Comparison of ENCODE assay signal across 11 mouse cellular contexts in the genomic region with DNA sequence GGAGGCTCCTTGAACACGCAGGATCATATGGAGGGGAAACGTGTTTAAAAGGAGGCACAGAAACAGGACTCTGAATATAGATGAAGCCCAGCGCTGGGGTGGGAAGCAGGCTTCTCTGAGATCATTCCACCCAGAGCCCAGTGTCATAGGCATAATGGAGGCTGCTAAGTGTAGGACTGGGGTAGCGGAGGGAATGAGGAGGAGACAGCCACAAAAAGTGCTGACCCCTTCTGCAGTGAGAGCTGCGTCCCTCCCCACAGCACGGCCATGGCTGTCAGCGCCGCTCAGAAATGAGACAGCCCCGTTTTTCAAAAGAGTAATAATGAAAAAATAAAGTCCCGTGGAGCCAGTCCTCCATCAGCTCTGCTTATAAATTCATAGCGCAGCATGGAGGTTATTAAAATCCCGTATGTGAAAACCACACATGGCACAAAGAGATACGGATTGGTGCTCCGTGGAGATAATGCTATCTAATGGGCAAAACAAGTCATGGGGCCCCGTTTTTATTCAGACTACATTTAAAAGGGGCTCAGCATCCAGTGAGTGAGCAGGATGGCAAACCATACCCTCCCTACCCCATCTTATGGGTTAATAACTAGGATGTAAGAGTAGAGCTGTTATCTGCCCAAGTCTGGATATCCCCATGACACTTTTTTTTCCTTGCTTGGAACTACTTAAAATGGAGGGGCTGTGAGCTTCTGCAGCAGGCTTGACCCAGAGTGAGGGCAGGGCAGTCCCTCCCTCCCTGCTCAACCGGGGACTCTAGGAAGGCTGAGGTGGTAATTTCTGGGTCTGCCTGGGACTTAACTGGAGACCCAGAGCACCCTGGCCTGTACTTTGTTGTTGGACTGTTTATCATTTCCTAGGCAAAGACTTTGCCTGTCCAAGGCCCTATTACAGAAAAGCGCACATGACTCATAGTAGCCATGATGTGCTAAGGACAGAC.
DNase-seq lines count a peak whose midpoint lies in the region; ATAC-seq and TF ChIP-seq lines count a peak whose summit lies in the region.
"Had no signal": no experiment of that assay in that cellular context is flagged by ENCODE, and none has a peak within 500 bp of the region (broad histone marks: within the 10 kb centered on the region; RNA-seq: fewer than 3 reads in every experiment).

No protein-coding gene starts in this region.

- DNase-seq in MEL-GATA-1-ER (ENCODE audit: extremely low read depth, low read depth), result peak; percentile 26
- peak; percentile 33 for DNase-seq in c-Kit-positive CD71-positive TER-119-negative erythroid progenitor cells, embryonic 14.5 days (ENCODE audit: low read depth)
- no peak for DNase-seq in heart, embryonic 10.5 days (ENCODE audit: low spot score)
- no peak for DNase-seq in left cerebral cortex, adult 2 months (ENCODE audit: extremely low spot score in 1 of 2, low spot score in 2 of 2)
- DNase-seq in cerebellum, adult 9-10 months, result no peak
- DNase-seq: cerebellum, postnatal 10 days; kidney, postnatal 14 days had no signal

- 53% methylated on average over 17 of the region's 17 CpGs for WGBS in hindbrain, embryonic 15.5 days
- WGBS in midbrain, embryonic 13.5 days, result 57% methylated on average over 17 of the region's 17 CpGs
- 79% methylated on average over 17 of the region's 17 CpGs for WGBS in heart, embryonic 10.5 days

- peak overlapping the region; percentile 25 for H3K4me2 ChIP-seq in hindbrain, embryonic 15.5 days
- H3K4me2 ChIP-seq in midbrain, embryonic 13.5 days (replicated peaks), result 0 out of 2 replicates have a peak overlapping the region, but pooled peaks have one; percentile 2

- H3K36me3 ChIP-seq in hindbrain, embryonic 15.5 days, result no peaks in the 10 kb centered on the region
- H3K36me3 ChIP-seq in midbrain, embryonic 13.5 days, result no peaks in the 10 kb centered on the region
- no peaks in the 10 kb centered on the region for H3K36me3 ChIP-seq in heart, embryonic 10.5 days
- H3K36me3 ChIP-seq: limb, embryonic 10.5 days had no signal

- no peaks in the 10 kb centered on the region for H3K9me3 ChIP-seq in hindbrain, embryonic 15.5 days
- H3K9me3 ChIP-seq in midbrain, embryonic 13.5 days, result no peaks in the 10 kb centered on the region
- H3K9me3 ChIP-seq in heart, embryonic 10.5 days, result no peaks in the 10 kb centered on the region
- H3K9me3 ChIP-seq: limb, embryonic 10.5 days had no signal

- TF ChIP-seq CTCF in left cerebral cortex, adult 2 months (IDR thresholded peaks at IDR 0.05), result no peak

- H3K27ac ChIP-seq in hindbrain, embryonic 15.5 days (replicated peaks), result peak overlapping the region; percentile 55; the same call in 1 of the 2 replicates
- H3K27ac ChIP-seq in midbrain, embryonic 13.5 days, result peak overlapping the region; percentile 74
- H3K27ac ChIP-seq in heart, embryonic 10.5 days, result no peak overlapping the region
- no peak overlapping the region for H3K27ac ChIP-seq in left cerebral cortex, adult 2 months
- H3K27ac ChIP-seq: limb, embryonic 10.5 days had no signal

- intact Hi-C loops in left cerebral cortex, adult 2 months (cut with DNase I), result no loop called here

- no peaks in the 10 kb centered on the region for H3K27me3 ChIP-seq in hindbrain, embryonic 15.5 days
- H3K27me3 ChIP-seq in midbrain, embryonic 13.5 days, result no peaks in the 10 kb centered on the region
- no peaks in the 10 kb centered on the region for H3K27me3 ChIP-seq in heart, embryonic 10.5 days (ENCODE audit: insufficient read depth, poor library complexity, severe bottlenecking)
- H3K27me3 ChIP-seq: CH12.LX had no signal

- H3K4me1 ChIP-seq in hindbrain, embryonic 15.5 days (replicated peaks), result peaks cover 13% of the 10 kb centered on the region
- peaks cover 28% of the 10 kb centered on the region for H3K4me1 ChIP-seq in midbrain, embryonic 13.5 days (replicated peaks)
- no peaks in the 10 kb centered on the region for H3K4me1 ChIP-seq in heart, embryonic 10.5 days

- peak; percentile 44; the same call in 1 of the 2 replicates for ATAC-seq in hindbrain, embryonic 15.5 days (ENCODE audit: low FRiP score, low read depth)
- peak; percentile 82 for ATAC-seq in midbrain, embryonic 13.5 days

- H3K4me3 ChIP-seq in hindbrain, embryonic 15.5 days, result no peak overlapping the region
- no peak overlapping the region for H3K4me3 ChIP-seq in midbrain, embryonic 13.5 days (replicated peaks)
- no peak overlapping the region for H3K4me3 ChIP-seq in heart, embryonic 10.5 days
- no peak overlapping the region for H3K4me3 ChIP-seq in left cerebral cortex, adult 2 months
- H3K4me3 ChIP-seq: limb, embryonic 10.5 days had no signal

- no peak overlapping the region for H3K9ac ChIP-seq in hindbrain, embryonic 15.5 days
- H3K9ac ChIP-seq in midbrain, embryonic 13.5 days (replicated peaks), result no peak overlapping the region

Comparison
In these comparisons a context has a peak if more than half of its experiments do, and no peak if none do; other contexts are left out.
1. DNase-seq: peak in MEL-GATA-1-ER (single experiment) and c-Kit-positive CD71-positive TER-119-negative erythroid progenitor cells, embryonic 14.5 days (single experiment); none in heart, embryonic 10.5 days (single experiment), left cerebral cortex, adult 2 months (0 of 2) and cerebellum, adult 9-10 months (single experiment).
2. H3K27ac ChIP-seq: peak in hindbrain, embryonic 15.5 days (single experiment) and midbrain, embryonic 13.5 days (single experiment); none in heart, embryonic 10.5 days (single experiment) and left cerebral cortex, adult 2 months (single experiment).